Mouse (Mus musculus) liver, embryonic 14.5 days (tissue): ENCODE data around the gene Fam222b.

Source experiments
- CTCF ChIP-seq: IDR thresholded peaks from 2 replicates; pipeline ENCODE4 v1.5.1; 2016; ENCODE audit warnings: antibody characterized with exemption, low read depth, control low read depth
- EP300 ChIP-seq: IDR thresholded peaks from 2 replicates; pipeline ENCODE4 v1.6.1; 2016; ENCODE audit warnings: antibody characterized with exemption, low read depth

- TF ChIP-seq CTCF (no peak), EP300 (no peak)
Measured at GRCm38 (mm10) chr11:78195101-78195863, 100.8 kb downstream of the Fam222b start.
